ENCODE assay signal across 24 mouse cellular contexts in the genomic region with DNA sequence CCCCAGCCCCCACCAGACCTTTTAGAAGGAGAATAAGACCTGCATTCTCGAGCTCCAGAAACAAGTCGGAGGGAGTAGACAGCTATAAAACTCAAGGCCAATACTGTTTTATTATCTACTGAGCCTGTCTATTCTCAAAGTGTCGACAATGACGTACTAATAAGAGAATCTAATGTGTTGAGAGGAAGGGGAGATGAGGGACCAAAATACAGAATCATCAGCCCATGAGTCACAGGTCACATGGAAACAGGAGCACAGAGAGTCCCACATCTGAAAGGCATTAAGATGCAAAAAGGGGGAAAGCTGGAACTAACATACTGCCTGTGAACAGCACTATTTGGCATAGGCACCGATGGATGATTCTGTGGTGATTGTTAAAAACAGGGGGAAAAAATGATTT.
DNase-seq lines count a peak whose midpoint lies in the region; ATAC-seq lines count a peak whose summit lies in the region.
"Had no signal": no experiment of that assay in that cellular context is flagged by ENCODE, and none has a peak within 500 bp of the region (broad histone marks: within the 10 kb centered on the region; RNA-seq: fewer than 3 reads in every experiment).

No protein-coding gene starts in this region.

- no peak overlapping the region for H3K27ac ChIP-seq in embryonic facial prominence, embryonic 11.5 days (replicated peaks; ENCODE audit: low read depth, low read length)
- no peak overlapping the region for H3K27ac ChIP-seq in embryonic facial prominence, embryonic 10.5 days (replicated peaks)
- H3K27ac ChIP-seq in limb, embryonic 13.5 days, result no peak overlapping the region
- no peak overlapping the region for H3K27ac ChIP-seq in limb, embryonic 10.5 days
- H3K27ac ChIP-seq: embryonic facial prominence, embryonic 12.5 days; forebrain, embryonic 13.5 days; gastrocnemius, adult 2 months; hindbrain, embryonic 12.5 days had no signal

- H3K27me3 ChIP-seq in embryonic facial prominence, embryonic 11.5 days (ENCODE audit: control insufficient read depth, insufficient read depth, low read length), result no peaks in the 10 kb centered on the region
- H3K27me3 ChIP-seq in embryonic facial prominence, embryonic 10.5 days (replicated peaks; ENCODE audit: low read depth, poor library complexity, severe bottlenecking), result no peaks in the 10 kb centered on the region
- H3K27me3 ChIP-seq in limb, embryonic 13.5 days, result peaks cover 8% of the 10 kb centered on the region
- H3K27me3 ChIP-seq in limb, embryonic 10.5 days (ENCODE audit: low read depth, poor library complexity, severe bottlenecking), result no peaks in the 10 kb centered on the region
- H3K27me3 ChIP-seq: forebrain, embryonic 13.5 days; hindbrain, embryonic 12.5 days; Patski had no signal

- no peak overlapping the region for H3K4me2 ChIP-seq in embryonic facial prominence, embryonic 11.5 days (ENCODE audit: low read depth, low read length)
- no peak overlapping the region for H3K4me2 ChIP-seq in limb, embryonic 13.5 days (replicated peaks)
- H3K4me2 ChIP-seq: embryonic facial prominence, embryonic 12.5 days; forebrain, embryonic 13.5 days; hindbrain, embryonic 12.5 days had no signal

- no peaks in the 10 kb centered on the region; the same call in 1 of the 2 replicates for H3K36me3 ChIP-seq in embryonic facial prominence, embryonic 11.5 days (replicated peaks; ENCODE audit: control insufficient read depth, insufficient read depth, low read depth, low read length)
- peaks cover 13% of the 10 kb centered on the region for H3K36me3 ChIP-seq in embryonic facial prominence, embryonic 10.5 days (replicated peaks)
- peaks cover 6% of the 10 kb centered on the region; the same call in 1 of the 2 replicates for H3K36me3 ChIP-seq in limb, embryonic 13.5 days
- peaks cover 15% of the 10 kb centered on the region for H3K36me3 ChIP-seq in limb, embryonic 10.5 days
- H3K36me3 ChIP-seq: G1E had no signal

- no peaks in the 10 kb centered on the region for H3K4me1 ChIP-seq in embryonic facial prominence, embryonic 11.5 days (ENCODE audit: control insufficient read depth, insufficient read depth, low read length)
- H3K4me1 ChIP-seq in embryonic facial prominence, embryonic 10.5 days, result peaks cover 46% of the 10 kb centered on the region
- peaks cover 34% of the 10 kb centered on the region for H3K4me1 ChIP-seq in limb, embryonic 13.5 days
- peaks cover 31% of the 10 kb centered on the region for H3K4me1 ChIP-seq in limb, embryonic 10.5 days

- ATAC-seq in embryonic facial prominence, embryonic 11.5 days (replicated peaks; ENCODE audit: insufficient number of reproducible peaks, low FRiP score, low TSS enrichment, low read depth), result no peak
- ATAC-seq in limb, embryonic 13.5 days (ENCODE audit: low FRiP score, low read depth), result peak; percentile 57; the same call in 1 of the 2 replicates
- ATAC-seq: activated CD4-positive, CD25-positive, alpha-beta regulatory T cell, adult 4 months; CD4-positive, CD25-positive, alpha-beta regulatory T cell, adult 4 months; forebrain, embryonic 13.5 days; forebrain, postnatal 0 days; inflammation-experienced regulatory T-cells, adult 6 months; intestine, postnatal 0 days; Patski had no signal

- H3K9me3 ChIP-seq in embryonic facial prominence, embryonic 11.5 days (replicated peaks; ENCODE audit: control insufficient read depth, low read length), result no peaks in the 10 kb centered on the region
- H3K9me3 ChIP-seq in embryonic facial prominence, embryonic 10.5 days, result no peaks in the 10 kb centered on the region
- H3K9me3 ChIP-seq in limb, embryonic 13.5 days, result no peaks in the 10 kb centered on the region
- no peaks in the 10 kb centered on the region for H3K9me3 ChIP-seq in limb, embryonic 10.5 days (replicated peaks)
- H3K9me3 ChIP-seq: embryonic facial prominence, embryonic 12.5 days; forebrain, embryonic 13.5 days; G1E; heart, embryonic 10.5 days; hindbrain, embryonic 12.5 days had no signal

- H3K9ac ChIP-seq in embryonic facial prominence, embryonic 11.5 days (replicated peaks; ENCODE audit: low read length), result no peak overlapping the region
- H3K9ac ChIP-seq in limb, embryonic 13.5 days, result no peak overlapping the region
- H3K9ac ChIP-seq: embryonic facial prominence, embryonic 12.5 days; forebrain, embryonic 13.5 days; forebrain, postnatal 0 days; hindbrain, embryonic 12.5 days had no signal

- H3K4me3 ChIP-seq in embryonic facial prominence, embryonic 11.5 days (ENCODE audit: low read depth, low read length), result no peak overlapping the region
- no peak overlapping the region for H3K4me3 ChIP-seq in embryonic facial prominence, embryonic 10.5 days
- no peak overlapping the region for H3K4me3 ChIP-seq in limb, embryonic 13.5 days
- no peak overlapping the region for H3K4me3 ChIP-seq in limb, embryonic 10.5 days
- H3K4me3 ChIP-seq: embryonic facial prominence, embryonic 12.5 days; forebrain, embryonic 13.5 days; gastrocnemius, adult 2 months; heart, embryonic 10.5 days; hindbrain, embryonic 12.5 days had no signal

- WGBS in embryonic facial prominence, embryonic 11.5 days, result 54% methylated on average over 5 of the region's 5 CpGs
- whole genome bisulfite sequencing in embryonic facial prominence, embryonic 10.5 days, result 67% methylated on average over 5 of the region's 5 CpGs
- 21% methylated on average over 5 of the region's 5 CpGs for WGBS in limb, embryonic 13.5 days
- 45% methylated on average over 5 of the region's 5 CpGs for WGBS in limb, embryonic 10.5 days

- peak; percentile 70 for DNase-seq in embryonic facial prominence, embryonic 11.5 days (ENCODE audit: low spot score)
- no peak for DNase-seq in embryonic facial prominence, embryonic 10.5 days (ENCODE audit: low spot score)
- no peak for DNase-seq in limb, embryonic 10.5 days (ENCODE audit: low spot score)
- DNase-seq in NIH3T3 (ENCODE audit: low read depth), result peak; percentile 69
- DNase-seq in forelimb bud, embryonic 11.5 days (ENCODE audit: low read depth, low spot score), result peak; percentile 37
- DNase-seq in layer of hippocampus, adult 9-10 months (ENCODE audit: low spot score), result no peak
- DNase-seq in layer of hippocampus, postnatal 25 days (ENCODE audit: extremely low spot score in 1 of 2, low spot score in 1 of 2), result no peak
- DNase-seq: adrenal gland, postnatal 14 days; B cell, adult 2 months; forebrain, postnatal 0 days; gastrocnemius, adult 2 months; gastrocnemius, postnatal 25 days; heart, postnatal 4 days had no signal

Comparison
In these comparisons a context has a peak if more than half of its experiments do, and no peak if none do; other contexts are left out.
1. DNase-seq: peak in embryonic facial prominence, embryonic 11.5 days (single experiment), NIH3T3 (single experiment) and forelimb bud, embryonic 11.5 days (single experiment); none in embryonic facial prominence, embryonic 10.5 days (single experiment), limb, embryonic 10.5 days (single experiment), layer of hippocampus, adult 9-10 months (single experiment) and layer of hippocampus, postnatal 25 days (0 of 2).